Mouse (Mus musculus) left cerebral cortex, adult 8-10 months (tissue): ENCODE results near the gene Glrx5. TPM values are rescaled to one million over a fixed set of nuclear protein-coding genes. Genes with fewer than 3 reads are reported as not detected.

ENCODE experiments used
- DNase-seq, 2 experiments: peaks; one replicate each; pipeline ENCODE4 v3.0.0; 2022; ENCODE audit warnings: low spot score in 2 of 2
- microRNA-seq, 2 experiments: library from miRNA; unstranded; fragments of <30 nt; microRNA quantifications; one replicate each; pipeline ENCODE4 v1.2.0; 2022
- total RNA-seq, 4 experiments: library from RNA; stranded (reverse); gene quantifications; 2 replicates each; pipeline ENCODE4 v1.2.4; 2022

The Glrx5 gene
- total RNA-seq, 4 experiments from 2014 or later: 41.7 to 50.8 (median 46.0) TPM

DNA sequence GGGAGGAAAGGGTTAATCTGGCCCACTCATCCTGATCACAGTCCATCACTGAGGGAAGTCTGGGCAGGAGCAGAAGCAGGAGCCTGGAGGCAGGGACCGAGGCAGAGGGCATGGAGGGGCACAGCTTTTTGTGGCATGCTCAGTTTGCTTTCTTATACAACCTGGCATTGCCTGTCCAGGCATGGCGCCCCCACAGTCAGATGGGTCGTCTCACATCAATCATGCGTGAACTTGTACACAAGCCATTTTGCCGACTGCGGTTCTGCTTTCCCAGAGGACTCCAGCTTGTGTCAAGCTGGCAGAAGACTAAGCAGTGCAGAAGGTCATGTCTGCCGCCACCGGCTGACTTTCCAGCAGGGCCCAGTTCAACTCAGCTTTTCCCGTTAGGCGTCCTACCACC, 34.0 kb downstream of the Glrx5 start:
- DNase-seq: no peak

DNA sequence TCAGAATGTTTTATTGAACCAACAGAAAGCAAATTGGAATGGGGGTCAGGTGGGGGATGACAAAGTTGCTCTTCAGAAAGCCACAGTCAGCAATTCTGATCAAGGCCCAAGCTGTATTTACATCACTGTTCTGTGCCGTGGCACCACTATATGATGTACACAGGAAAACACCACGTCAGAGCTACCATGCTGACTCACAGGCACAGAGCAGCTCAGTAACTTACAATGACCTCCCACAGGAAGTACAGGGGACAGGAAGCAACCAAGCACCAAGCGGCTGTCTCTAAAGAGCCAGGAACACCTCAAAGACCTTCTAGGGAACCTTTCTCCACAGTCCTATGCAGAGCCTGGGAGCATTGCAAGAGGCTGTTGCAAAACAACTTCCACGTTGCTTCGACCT, 36.4 kb downstream of the Glrx5 start:
- no peak for DNase-seq

DNA sequence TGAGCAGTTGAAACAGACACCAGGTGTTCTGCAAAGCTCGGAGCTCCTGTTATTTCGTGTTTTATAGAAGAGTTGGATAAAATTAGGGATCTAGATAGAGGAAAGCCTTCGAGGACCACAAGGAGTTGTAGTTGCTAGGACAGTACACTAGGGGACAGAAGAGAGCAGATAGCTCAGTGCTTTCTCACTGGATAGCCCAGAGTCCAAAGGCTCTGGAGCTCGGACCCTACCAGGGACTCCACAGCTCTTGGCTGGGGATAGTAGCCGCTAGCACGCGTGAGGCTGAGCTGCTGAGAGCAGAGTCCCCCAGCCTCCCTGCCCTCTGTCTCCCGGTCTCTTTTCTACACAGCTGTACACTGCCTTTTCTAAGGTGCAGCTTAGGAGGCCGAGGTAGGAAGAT, 41.2 kb downstream of the Glrx5 start:
- DNase-seq: no peak

DNA sequence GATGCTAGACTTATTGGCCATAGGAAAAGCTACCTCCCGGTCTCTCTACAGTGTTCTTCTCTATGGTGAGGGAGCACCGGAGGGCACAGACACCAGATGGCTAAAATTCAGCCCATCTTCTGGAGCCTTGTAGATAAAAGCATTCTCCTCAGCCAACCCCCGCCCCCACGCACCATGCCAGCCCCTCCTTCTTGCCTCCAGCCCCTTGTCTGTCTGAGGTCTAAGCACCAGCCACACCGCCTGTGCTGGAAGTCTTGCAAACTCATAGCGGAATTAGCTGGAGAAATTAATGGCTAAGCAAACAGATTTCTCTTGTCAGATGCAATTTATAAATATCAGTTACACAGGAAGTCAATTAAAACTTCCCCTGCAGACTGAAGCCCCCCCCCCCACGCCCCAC, 43.0 kb downstream of the Glrx5 start:
- DNase-seq: no peak

DNA sequence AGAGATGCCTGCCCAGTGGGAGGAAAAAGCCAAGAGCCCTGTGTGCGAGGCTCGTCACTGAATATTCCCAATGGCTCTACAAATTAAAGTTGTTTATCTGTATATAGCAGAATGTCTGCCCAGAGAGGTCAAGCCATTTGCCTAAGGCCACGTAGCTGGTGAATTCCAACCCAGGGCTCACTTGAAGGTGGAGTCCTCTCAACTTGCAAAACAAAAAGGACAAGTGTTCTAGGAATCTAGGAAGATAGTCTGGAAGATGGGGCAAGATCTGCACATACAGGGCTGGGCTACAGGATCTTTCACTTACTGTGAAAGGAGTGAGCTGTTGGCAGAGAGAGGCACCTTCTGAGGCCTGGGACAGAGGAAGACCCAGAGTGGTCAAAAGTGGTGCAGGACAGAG, 44.0 kb downstream of the Glrx5 start:
- DNase-seq: no peak

DNA sequence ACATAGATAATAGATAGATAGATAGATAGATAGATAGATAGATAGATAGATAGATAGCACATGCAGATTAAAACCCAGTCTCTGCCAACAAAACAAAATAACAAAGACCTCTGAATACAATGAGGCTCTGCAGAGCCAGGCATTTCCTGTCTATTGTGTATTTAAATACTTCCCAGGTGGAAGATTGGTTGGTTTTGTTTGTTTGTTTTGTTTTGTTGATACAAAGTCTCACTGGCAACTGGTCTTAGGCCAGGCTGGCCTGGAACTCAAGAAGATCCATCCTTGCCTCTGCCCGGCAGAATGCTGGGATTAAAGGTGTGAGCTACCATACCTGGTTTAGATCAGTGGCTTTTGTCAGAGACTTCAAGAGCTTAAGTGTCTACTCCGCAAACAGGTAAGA, 44.7 kb downstream of the Glrx5 start:
- DNase-seq: no peak

DNA sequence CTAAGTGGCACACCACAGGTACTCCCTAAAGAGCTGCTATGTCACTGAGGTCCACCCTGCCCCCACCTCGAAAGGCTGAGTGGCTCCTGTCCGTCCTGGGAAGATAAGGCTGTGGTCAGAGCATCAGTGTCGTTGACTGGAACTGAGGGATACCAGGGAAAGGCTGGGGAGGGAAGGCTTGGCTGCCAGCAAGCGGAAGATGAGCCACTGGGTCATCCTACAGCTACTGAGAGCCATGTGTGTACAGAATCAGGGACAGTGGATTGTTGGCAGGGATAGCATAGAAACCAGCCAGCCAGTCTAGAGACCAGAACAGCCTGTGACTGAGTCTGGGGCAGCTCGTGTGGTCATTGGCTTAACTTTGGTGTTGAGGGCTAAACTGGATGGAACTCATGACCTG, 51.7 kb downstream of the Glrx5 start:
- DNase-seq: no peak

DNA sequence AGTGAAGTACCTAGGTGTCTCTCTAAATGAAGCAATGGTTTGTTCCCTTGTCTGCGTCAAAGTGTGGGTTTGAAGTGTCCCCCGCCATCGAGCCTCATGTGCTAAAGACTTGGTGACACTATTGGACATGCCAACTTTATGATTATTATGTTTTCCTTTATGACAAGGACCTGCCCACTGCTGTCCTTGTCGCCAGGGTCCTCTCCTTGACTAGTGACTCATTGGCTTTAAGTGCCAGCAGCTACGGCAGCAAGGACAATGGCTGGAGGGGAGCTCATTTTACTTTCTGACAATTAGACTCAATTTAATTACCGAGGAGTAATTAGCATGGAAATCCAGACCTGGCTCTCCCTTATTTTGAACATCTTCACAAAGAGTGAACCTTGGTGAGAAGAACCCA, 52.3 kb downstream of the Glrx5 start:
- no peak for DNase-seq

DNA sequence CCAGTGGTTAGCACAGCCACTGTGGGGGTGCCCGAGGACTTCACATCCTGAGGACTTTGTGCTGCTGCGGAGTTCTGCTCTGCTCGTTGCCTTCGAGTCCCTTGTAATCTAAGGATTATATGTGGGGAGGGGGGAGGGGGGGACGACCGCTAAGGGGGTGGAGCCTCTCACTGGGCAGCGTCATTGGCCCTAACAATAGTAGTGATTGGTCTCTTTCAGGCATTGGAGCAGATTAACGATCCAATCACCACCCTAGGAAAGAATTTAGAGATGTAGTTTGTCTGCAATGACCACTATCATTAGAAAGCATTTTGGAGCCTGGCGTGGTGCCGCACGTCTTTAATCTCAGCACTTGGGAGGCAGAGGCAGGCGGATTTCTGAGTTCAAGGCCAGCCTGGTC, 52.8 kb downstream of the Glrx5 start:
- DNase-seq: no peak

DNA sequence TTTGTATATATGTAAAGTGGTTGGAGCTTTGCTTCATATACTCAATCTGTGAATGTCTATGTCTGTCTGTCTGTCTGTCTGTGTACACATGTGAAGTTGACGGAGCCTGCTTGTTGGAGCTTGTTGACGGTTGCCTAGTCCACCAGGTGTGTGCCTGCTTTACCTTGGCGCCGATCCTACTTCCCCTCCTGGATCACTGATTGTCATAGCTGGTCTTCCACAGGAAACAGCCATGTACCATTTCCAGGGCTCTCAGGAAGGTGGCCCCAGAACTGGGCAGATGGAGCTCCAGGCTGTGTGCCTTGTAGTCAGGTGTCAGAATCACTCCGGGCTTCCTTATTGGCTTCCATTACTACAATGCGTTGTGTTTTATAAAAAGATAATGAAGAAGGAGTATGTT, 54.3 kb downstream of the Glrx5 start:
- no peak for DNase-seq

DNA sequence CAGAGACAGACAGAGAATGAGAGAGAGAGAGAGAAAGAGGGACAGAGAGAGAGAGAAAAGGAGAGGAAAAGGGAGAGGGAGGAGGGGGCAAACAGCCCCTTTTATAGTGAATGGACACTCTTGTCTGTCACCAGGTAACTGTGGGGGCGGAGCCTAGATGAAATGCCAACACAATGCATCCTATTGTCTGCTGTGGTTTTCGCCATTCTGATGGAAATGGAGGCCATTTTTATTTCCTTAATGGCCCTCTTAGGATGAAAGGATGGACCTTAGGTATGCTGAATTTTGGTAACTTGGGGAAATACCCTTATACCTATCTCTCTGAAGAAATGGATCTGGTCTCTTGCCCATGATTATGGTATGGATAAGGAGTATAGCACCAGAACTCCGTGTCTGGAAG, 54.9 kb downstream of the Glrx5 start:
- DNase-seq: no peak

DNA sequence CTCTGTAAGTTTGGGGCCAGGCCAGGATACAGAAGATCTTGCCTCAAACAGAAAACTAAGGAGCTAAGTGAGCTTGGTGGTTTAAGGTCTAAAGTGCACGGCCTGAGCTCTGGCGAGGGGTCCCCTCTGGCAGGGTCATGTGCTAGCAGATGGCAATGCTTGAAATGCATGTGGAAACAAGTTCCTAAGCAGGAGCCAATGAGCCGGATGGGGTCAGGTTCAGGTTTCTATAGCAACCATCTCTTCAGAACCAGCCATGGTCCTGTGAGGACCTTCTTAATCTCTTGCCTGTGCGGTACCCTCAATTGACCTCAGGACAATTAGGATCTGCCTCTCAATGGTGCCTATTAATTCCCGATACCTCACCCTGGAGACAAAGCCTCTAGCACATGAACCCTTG, 56.7 kb downstream of the Glrx5 start:
- no peak for DNase-seq

DNA sequence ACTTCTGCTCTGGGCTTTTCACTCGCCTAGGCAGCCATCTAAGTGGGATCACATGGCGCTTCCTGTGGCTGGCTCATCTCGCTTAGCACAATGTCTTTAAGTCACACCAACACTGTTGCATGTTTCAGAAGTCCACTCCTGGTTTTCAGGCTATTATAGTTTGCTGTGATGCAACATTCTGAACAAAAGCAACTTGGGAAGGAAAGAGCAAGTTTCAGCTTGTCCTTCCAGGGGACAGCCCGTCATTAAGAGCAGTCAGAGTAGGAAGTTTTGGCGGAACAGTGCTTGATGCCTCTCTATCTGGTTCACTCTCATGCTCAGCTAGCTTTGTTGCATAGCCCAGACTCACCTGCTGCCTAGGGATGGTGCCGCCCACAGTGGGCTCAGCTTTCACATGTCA, 59.1 kb downstream of the Glrx5 start:
- DNase-seq: no peak

Small RNA genes lying within 50 kb of the gene (microRNA-seq; reads per million reads assigned to microRNA genes)
- 8.0 to 9.0 reads per million in 2 experiments for gene Mir3069

Other genes with a start within 250 kb of the Glrx5 start
- gene Clmn, start 167.6 kb upstream of the Glrx5 start, total RNA-seq: 10 to 100 TPM; 51.6 to 64.6 (median 61.5) TPM
- gene Syne3, start 22.9 kb upstream of the Glrx5 start, total RNA-seq: 1 to 10 TPM; 2.0 to 3.0 (median 2.8) TPM
- gene Tcl1b2, start 113.3 kb downstream of the Glrx5 start, total RNA-seq: not detected
- not detected for gene Tcl1b1, start 127.0 kb downstream of the Glrx5 start, total RNA-seq
- gene Tcl1b5, start 143.7 kb downstream of the Glrx5 start, total RNA-seq: not detected
- not detected for gene Tcl1b3, start 158.4 kb downstream of the Glrx5 start, total RNA-seq
- not detected for gene Tcl1b4, start 169.3 kb downstream of the Glrx5 start, total RNA-seq
- gene Tcl1, start 190.1 kb downstream of the Glrx5 start, total RNA-seq: not detected